Mouse (Mus musculus) lung, adult 2 months (tissue): ENCODE results near the gene Spns2.

ENCODE experiments used
- CTCF ChIP-seq: fragments of 200-500 bp; IDR thresholded peaks from 2 replicates; pipeline ENCODE4 v1.5.1; 2011; ENCODE audit warnings: mild to moderate bottlenecking, low read length, control low read depth; ENCODE audit not compliant: insufficient read depth
- POLR2A ChIP-seq: fragments of 200-500 bp; IDR thresholded peaks from 2 replicates; pipeline ENCODE4 v1.6.1; 2011; ENCODE audit warnings: low read depth, mild to moderate bottlenecking, control low read depth, low read length, borderline replicate concordance; ENCODE audit errors: extremely low read depth

- TF ChIP-seq CTCF, result no peak
- no peak for TF ChIP-seq POLR2A
Measured at GRCm38 (mm10) chr11:72485157-72485556, 4.5 kb downstream of the Spns2 start.
